Mouse (Mus musculus): Measurements from ENCODE around the gene Serpina1e. TPM values are rescaled to one million over a fixed set of nuclear protein-coding genes. Genes with fewer than 3 reads are reported as not detected.

Serpina1e gene
- total and polyA plus RNA-seq, 2 experiments: 557 to 1,162 TPM

DNA sequence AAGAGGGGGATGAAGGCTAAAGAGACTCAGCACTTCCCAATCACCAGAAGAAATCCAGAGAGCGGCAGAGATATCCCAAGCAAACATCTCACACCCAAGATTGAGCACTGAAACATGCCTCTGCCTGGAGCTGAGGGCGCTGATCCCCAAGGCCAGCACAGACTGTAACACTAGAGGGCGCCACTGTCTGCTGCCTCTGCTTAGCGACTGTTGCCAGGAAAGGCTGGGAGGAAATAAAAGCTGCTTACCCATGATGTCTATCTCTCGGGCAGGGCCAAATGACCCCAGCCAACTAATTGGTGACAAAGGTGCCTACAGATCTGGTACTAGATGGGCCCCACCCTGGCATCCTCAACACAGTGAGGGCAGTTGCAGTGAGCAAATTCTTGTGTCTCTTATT, 19.1 kb upstream of the Serpina1e start:
- no peaks in the 10 kb centered on the region for H3K27me3 ChIP-seq (ENCODE audit: control insufficient read depth, insufficient read depth, low read length)
- DNase-seq (ENCODE audit: extremely low read depth, low read depth, low spot score): peak; percentile 62

DNA sequence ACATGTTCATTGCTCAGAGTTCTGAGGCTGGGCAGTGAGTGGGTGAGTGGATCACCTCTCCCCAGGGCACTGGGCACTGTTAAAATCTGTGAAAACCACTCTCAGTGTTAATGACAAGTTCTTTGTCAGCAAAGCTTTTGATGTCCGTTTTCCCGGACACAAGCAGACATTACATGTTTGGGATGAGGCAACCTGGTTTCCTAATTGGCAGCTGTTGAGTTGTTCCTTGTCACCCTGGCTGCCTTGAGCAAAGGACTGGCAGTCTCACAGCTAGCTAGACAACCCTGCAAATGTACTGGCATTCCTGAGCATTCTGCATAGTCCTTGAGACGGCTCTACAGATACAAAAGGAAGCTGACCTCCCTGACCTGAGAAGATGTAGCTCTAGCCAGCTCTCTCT, 18.3 kb upstream of the Serpina1e start:
- 32% methylated on average over 3 of the region's 3 CpGs for WGBS
- TF ChIP-seq CTCF (IDR thresholded peaks at IDR 0.05; ENCODE audit: low read depth, low read length) (no peak), POLR2A (IDR thresholded peaks at IDR 0.05; ENCODE audit: extremely low read depth, insufficient read depth, low read length) (no peak)

More for the DNA sequence above, 19.1 kb upstream of the Serpina1e start:
- Histone ChIP-seq H3K27ac (replicated peaks; ENCODE audit: insufficient read depth, low read depth, low read length) (peak overlapping the region; percentile 24; the same call in 1 of the 2 replicates), H3K79me2 (ENCODE audit: control insufficient read depth, insufficient read depth, low read length) (no peaks in the 10 kb centered on the region), H3K4me3 (ENCODE audit: insufficient read depth, low read depth, low read length) (no peak overlapping the region), H3K36me3 (ENCODE audit: control insufficient read depth, insufficient read depth, low read length) (peaks cover 5% of the 10 kb centered on the region; the same call in 1 of the 2 replicates), H3K4me1 (ENCODE audit: control insufficient read depth, insufficient read depth, low read length) (peaks cover 14% of the 10 kb centered on the region; the same call in 1 of the 2 replicates), H3K9ac (ENCODE audit: low read depth, low read length) (no peak overlapping the region)
- TF ChIP-seq CTCF (IDR thresholded peaks at IDR 0.05; ENCODE audit: low read depth, low read length): peak; percentile 94
- TF ChIP-seq POLR2A (IDR thresholded peaks at IDR 0.05; ENCODE audit: extremely low read depth, insufficient read depth, low read length): no peak
- WGBS: 15% methylated on average over 5 of the region's 5 CpGs

DNA sequence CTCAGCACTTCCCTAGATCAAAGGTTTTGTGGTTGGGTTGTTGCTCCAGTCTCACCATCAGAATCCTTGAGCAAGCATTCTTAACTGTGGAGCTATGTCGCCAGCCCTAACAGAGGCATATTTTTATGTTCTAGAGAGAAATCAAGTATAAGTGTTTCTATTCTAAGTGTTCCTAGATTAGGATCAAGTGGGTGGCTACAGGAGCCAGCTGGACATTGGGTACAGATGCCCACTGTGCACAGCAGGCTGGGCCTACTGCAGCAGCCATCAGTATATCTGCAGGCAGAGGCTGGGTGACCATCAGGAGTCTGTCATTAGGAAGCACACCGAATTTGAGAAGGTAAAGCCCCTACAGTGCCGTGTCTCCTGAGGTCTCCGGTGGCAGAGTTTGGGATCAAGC, 12.3 kb upstream of the Serpina1e start:
- TF ChIP-seq POLR2A (IDR thresholded peaks at IDR 0.05; ENCODE audit: extremely low read depth, insufficient read depth, low read length): no peak
- no peaks in the 10 kb centered on the region for H3K27me3 ChIP-seq (ENCODE audit: control insufficient read depth, insufficient read depth, low read length)
- peaks cover 5% of the 10 kb centered on the region; the same call in 1 of the 2 replicates for H3K79me2 ChIP-seq (ENCODE audit: control insufficient read depth, insufficient read depth, low read length)
- H3K9ac ChIP-seq (ENCODE audit: low read depth, low read length): no peak overlapping the region
- H3K27ac ChIP-seq (replicated peaks; ENCODE audit: insufficient read depth, low read depth, low read length): no peak overlapping the region
- H3K36me3 ChIP-seq (ENCODE audit: control insufficient read depth, insufficient read depth, low read length): no peaks in the 10 kb centered on the region
- H3K4me1 ChIP-seq (ENCODE audit: control insufficient read depth, insufficient read depth, low read length): peaks cover 13% of the 10 kb centered on the region
- no peak overlapping the region for H3K4me3 ChIP-seq (ENCODE audit: insufficient read depth, low read depth, low read length)
- no peak for DNase-seq (ENCODE audit: extremely low read depth, low read depth, low spot score)
- 87% methylated on average over 4 of the region's 4 CpGs for WGBS

More for the DNA sequence above, 18.3 kb upstream of the Serpina1e start:
- Histone ChIP-seq H3K4me3 (ENCODE audit: insufficient read depth, low read depth, low read length) (no peak overlapping the region), H3K27me3 (ENCODE audit: control insufficient read depth, insufficient read depth, low read length) (no peaks in the 10 kb centered on the region), H3K9ac (ENCODE audit: low read depth, low read length) (no peak overlapping the region), H3K36me3 (ENCODE audit: control insufficient read depth, insufficient read depth, low read length) (peaks cover 2% of the 10 kb centered on the region; the same call in 1 of the 2 replicates), H3K79me2 (ENCODE audit: control insufficient read depth, insufficient read depth, low read length) (no peaks in the 10 kb centered on the region), H3K27ac (replicated peaks; ENCODE audit: insufficient read depth, low read depth, low read length) (peak overlapping the region; percentile 24), H3K4me1 (ENCODE audit: control insufficient read depth, insufficient read depth, low read length) (peaks cover 14% of the 10 kb centered on the region; the same call in 1 of the 2 replicates)
- DNase-seq (ENCODE audit: extremely low read depth, low read depth, low spot score): peak; percentile 82

DNA sequence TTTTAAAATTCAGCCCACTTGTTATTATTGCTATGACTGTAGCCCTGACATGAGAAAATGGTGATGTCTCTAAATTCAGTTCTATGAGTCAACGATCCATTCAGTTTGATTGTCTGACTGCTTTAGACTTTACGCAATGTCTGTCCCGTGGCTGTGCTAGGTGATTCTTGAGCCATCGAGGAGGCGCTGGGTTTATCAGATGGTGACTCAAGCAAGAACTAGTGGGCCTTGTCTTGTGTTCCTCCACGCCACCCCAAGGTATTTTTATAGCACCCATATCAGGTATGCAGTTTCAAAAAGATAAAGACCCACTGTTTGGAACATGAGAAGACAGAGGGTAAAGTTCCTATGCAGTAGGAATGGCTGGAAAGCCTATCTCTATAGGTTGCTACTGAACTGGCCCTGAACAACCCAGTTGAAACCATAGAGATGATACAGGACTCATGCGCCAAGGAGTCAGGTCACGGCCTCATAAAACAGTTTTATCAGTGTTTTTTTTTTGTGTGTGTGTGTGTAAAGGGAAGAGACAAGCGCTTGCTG, 10.9 kb upstream of the Serpina1e start:
- H3K36me3 ChIP-seq (ENCODE audit: control insufficient read depth, insufficient read depth, low read length): no peaks in the 10 kb centered on the region
- no peak overlapping the region for H3K4me3 ChIP-seq (ENCODE audit: insufficient read depth, low read depth, low read length)
- DNase-seq (ENCODE audit: extremely low read depth, low read depth, low spot score): no peak
- WGBS: 79% methylated on average over 9 of the region's 9 CpGs
- TF ChIP-seq CTCF (IDR thresholded peaks at IDR 0.05; ENCODE audit: low read depth, low read length) (no peak), POLR2A (IDR thresholded peaks at IDR 0.05; ENCODE audit: extremely low read depth, insufficient read depth, low read length) (no peak)
- H3K79me2 ChIP-seq (ENCODE audit: control insufficient read depth, insufficient read depth, low read length): peaks cover 5% of the 10 kb centered on the region; the same call in 1 of the 2 replicates
- H3K27ac ChIP-seq (replicated peaks; ENCODE audit: insufficient read depth, low read depth, low read length): no peak overlapping the region
- H3K27me3 ChIP-seq (ENCODE audit: control insufficient read depth, insufficient read depth, low read length): no peaks in the 10 kb centered on the region
- no peak overlapping the region for H3K9ac ChIP-seq (ENCODE audit: low read depth, low read length)
- peaks cover 19% of the 10 kb centered on the region for H3K4me1 ChIP-seq (ENCODE audit: control insufficient read depth, insufficient read depth, low read length)

DNA sequence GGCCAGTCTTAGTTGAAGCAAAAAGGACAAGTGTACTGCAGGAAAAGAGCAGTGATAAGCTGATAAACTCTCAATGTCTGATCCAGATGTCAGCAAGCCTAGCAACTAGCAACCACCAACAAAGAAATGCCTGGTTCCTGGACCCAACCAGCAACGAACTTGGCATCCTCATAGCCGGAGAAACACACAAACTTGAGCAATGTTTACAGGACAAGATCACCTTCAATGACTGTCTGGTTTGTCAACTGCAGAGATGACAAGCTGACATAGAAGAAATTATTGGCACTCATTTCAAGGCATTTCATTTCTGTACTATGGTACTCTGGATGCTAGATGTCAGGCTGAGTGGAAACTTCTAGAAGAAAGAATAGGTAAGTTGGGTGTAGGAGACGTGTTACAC, 8.0 kb upstream of the Serpina1e start:
- Histone ChIP-seq H3K27me3 (ENCODE audit: control insufficient read depth, insufficient read depth, low read length) (no peaks in the 10 kb centered on the region), H3K4me3 (ENCODE audit: insufficient read depth, low read depth, low read length) (no peak overlapping the region)
- 15% methylated on average over 3 of the region's 3 CpGs for WGBS

DNA sequence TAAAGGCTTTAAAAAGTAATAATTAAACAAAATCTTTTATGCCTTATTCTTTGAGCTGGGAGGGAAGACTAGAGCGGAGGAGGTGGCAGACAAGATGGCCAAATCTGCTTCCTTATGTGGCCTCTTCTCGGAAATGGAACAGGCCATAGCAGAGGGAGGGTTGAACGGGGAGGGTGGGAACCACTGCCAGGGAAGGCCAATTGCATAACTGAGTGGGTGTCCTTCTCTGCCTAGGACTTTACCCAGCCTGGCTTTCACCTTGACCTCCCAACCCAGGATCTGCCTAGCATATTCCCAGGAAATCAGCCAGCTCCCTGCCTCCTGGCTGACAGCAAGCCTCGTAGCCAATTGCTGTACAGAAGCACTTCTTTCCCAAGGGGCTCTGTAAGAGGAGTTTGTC, 4.5 kb upstream of the Serpina1e start:
- Histone ChIP-seq H3K4me1 (ENCODE audit: control insufficient read depth, insufficient read depth, low read length) (peaks cover 35% of the 10 kb centered on the region), H3K36me3 (ENCODE audit: control insufficient read depth, insufficient read depth, low read length) (no peaks in the 10 kb centered on the region), H3K9ac (ENCODE audit: low read depth, low read length) (peak overlapping the region; percentile 64), H3K27me3 (ENCODE audit: control insufficient read depth, insufficient read depth, low read length) (no peaks in the 10 kb centered on the region), H3K27ac (replicated peaks; ENCODE audit: insufficient read depth, low read depth, low read length) (peak overlapping the region; percentile 100), H3K4me3 (ENCODE audit: insufficient read depth, low read depth, low read length) (no peak overlapping the region), H3K79me2 (ENCODE audit: control insufficient read depth, insufficient read depth, low read length) (no peaks in the 10 kb centered on the region; the same call in 1 of the 2 replicates)
- TF ChIP-seq POLR2A (IDR thresholded peaks at IDR 0.05; ENCODE audit: extremely low read depth, insufficient read depth, low read length) (no peak), CTCF (IDR thresholded peaks at IDR 0.05; ENCODE audit: low read depth, low read length) (no peak)
- 22% methylated on average over 4 of the region's 4 CpGs for WGBS
- peak; percentile 97 for DNase-seq (ENCODE audit: extremely low read depth, low read depth, low spot score)

More for the DNA sequence above, 8.0 kb upstream of the Serpina1e start:
- H3K27ac ChIP-seq (replicated peaks; ENCODE audit: insufficient read depth, low read depth, low read length): peak overlapping the region; percentile 97
- peaks cover 5% of the 10 kb centered on the region; the same call in 1 of the 2 replicates for H3K79me2 ChIP-seq (ENCODE audit: control insufficient read depth, insufficient read depth, low read length)
- H3K36me3 ChIP-seq (ENCODE audit: control insufficient read depth, insufficient read depth, low read length): no peaks in the 10 kb centered on the region
- no peak for TF ChIP-seq CTCF (IDR thresholded peaks at IDR 0.05; ENCODE audit: low read depth, low read length)
- TF ChIP-seq POLR2A (IDR thresholded peaks at IDR 0.05; ENCODE audit: extremely low read depth, insufficient read depth, low read length): no peak
- DNase-seq (ENCODE audit: extremely low read depth, low read depth, low spot score): peak; percentile 97
- H3K9ac ChIP-seq (ENCODE audit: low read depth, low read length): no peak overlapping the region; the same call in 1 of the 2 replicates
- peaks cover 36% of the 10 kb centered on the region for H3K4me1 ChIP-seq (ENCODE audit: control insufficient read depth, insufficient read depth, low read length)

Measured in liver, adult 2 months (tissue).